Mouse (Mus musculus): ENCODE measurements around the gene Gdf1. TPM values are rescaled to one million over a fixed set of nuclear protein-coding genes. Genes with fewer than 3 reads are reported as not detected.

Gdf1 gene
- total RNA-seq (2015; ENCODE audit: low replicate concordance) (not detected in 2 replicates), total RNA-seq (2017; ENCODE audit: low replicate concordance) (not detected in 2 replicates)

DNA sequence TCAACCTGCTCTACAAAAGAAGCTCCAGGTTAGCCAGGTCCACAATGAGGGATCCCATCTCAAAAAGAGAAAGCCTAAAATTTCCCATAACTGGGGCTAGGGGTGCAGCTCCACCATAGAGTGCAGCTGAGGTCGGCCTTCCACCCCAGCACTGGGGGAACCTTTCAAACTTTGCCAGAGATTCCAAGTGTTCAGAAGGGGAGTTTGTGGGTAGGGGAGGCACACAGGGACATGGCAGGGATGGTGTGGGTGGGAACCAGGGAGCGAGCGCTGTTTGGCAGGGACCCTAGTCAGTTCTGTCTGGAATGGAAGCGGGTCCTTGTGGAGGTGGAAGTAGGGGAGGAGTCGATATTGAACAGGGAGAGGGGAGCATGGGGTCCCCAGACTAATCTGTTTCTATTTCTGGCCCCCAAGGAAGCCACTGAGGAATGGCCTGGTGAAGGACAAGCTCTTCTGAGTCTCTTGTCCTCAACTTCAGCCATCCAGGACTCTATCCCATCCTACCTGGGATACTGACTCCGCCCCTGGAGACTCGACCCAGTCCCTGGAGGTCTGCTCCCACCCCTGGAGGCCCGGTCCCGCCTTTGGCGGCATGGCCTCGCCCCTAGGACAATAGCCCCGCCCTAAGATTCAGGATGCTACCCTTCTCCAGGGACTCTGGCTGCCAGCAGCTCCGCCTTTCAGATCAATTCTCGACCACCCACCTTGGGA, at the start of gene Gdf1:
Gene Gdf1, plus strand, starts transcription at position 694 of the 711 bp plus-strand sequence.
- ATAC-seq (replicated peaks; ENCODE audit: low FRiP score, poor library complexity, severe bottlenecking), result no peak

DNA sequence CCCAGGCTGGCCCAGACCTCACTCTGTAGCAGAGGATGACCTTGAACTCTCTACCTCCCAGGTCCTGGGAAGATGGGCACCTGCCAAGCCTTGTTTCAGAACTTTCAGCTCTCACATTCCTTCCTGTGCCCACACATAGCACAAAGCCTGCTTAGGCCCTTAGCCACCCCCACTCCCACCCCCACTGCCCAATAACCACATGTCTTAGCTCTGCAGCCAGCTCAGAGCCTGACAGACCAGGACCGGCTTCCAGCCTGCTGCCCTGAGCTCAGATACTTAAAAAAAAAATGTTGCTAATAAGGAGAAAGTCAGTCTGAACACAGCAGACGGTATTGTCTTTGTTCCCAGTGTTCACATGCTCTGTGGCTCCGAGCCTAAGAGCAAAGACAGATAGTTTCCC, 48.6 kb upstream of the Gdf1 start:
- no peak for ATAC-seq (replicated peaks; ENCODE audit: low FRiP score, poor library complexity, severe bottlenecking)

DNA sequence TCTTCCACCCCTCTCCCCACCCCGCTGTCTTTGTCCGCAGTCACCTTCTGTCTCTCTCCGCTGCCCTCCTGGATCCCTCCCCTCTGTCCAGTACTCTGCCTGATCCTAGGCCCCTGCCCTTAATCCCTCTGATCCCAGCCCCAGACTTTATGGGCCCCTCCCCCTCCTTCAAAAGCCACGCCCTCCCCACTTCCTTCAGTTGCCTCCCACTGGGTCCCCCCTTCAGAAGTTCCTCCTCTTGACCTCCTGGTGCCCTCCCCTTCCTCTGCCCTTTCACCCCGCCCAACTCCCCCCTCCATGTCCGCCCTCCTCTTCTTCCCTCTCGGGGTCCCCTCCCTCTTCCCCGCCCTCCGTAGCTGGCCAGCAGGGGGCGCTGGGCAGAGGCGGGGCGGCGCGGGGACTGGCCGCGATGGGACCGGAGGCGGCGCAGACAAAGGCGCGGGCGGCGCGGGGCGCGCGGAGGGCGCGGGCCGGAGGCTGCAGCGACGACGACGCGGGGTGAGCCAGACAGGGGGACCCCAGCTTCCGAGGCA, 46.9 kb upstream of the Gdf1 start, which contains the start of gene Homer3:
Gene Homer3, plus strand, starts transcription at position 225 of the 533 bp plus-strand sequence.
- 0 out of 2 replicates have a peak, but pooled peaks have one; percentile 31 for ATAC-seq (replicated peaks; ENCODE audit: low FRiP score, poor library complexity, severe bottlenecking)

- 0 out of 2 replicates have a peak, but pooled peaks have one; percentile 10 for ATAC-seq (replicated peaks; ENCODE audit: low FRiP score, poor library complexity, severe bottlenecking)
Observed at GRCm38 (mm10) chr8:70283136-70284077, 46.2 kb upstream of the Gdf1 start.

- no peak for ATAC-seq (replicated peaks; ENCODE audit: low FRiP score, poor library complexity, severe bottlenecking)
Observed at GRCm38 (mm10) chr8:70284421-70284820, 45.2 kb upstream of the Gdf1 start.

- no peak for ATAC-seq (replicated peaks; ENCODE audit: low FRiP score, poor library complexity, severe bottlenecking)
Observed at GRCm38 (mm10) chr8:70285304-70285703, 44.3 kb upstream of the Gdf1 start.

- no peak for ATAC-seq (replicated peaks; ENCODE audit: low FRiP score, poor library complexity, severe bottlenecking)
Observed at GRCm38 (mm10) chr8:70286737-70287136, 42.9 kb upstream of the Gdf1 start.

- no peak for ATAC-seq (replicated peaks; ENCODE audit: low FRiP score, poor library complexity, severe bottlenecking)
Observed at GRCm38 (mm10) chr8:70293988-70294405, 35.6 kb upstream of the Gdf1 start.

DNA sequence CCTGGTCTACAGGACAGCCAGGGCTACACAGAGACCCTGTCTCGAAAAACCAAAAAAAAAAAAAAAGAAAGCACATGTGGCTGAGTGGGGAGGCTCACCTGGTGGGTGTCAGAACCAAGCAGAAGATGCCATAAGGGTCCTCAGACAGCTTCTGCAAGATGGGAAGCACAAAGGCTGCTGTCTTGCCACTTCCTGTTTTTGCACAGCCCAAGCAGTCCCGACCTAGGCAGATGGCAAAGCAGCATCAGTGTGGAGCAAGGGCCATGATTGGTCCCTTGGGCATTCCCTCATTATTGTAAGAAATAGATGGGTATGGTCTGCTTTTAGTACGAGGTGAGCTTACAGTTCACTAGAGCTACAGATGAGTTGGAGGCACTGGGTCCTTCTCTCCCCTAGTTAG, 28.7 kb upstream of the Gdf1 start:
- ATAC-seq (replicated peaks; ENCODE audit: low FRiP score, poor library complexity, severe bottlenecking), result no peak

GRCm38 (mm10) chr8:70302358-70302890, 27.2 kb upstream of the Gdf1 start, which contains the start of the genes Ddx49 and Cope:
TSS of gene Ddx49 (minus strand) at chr8:70302489.
TSS of gene Cope (plus strand) at chr8:70302518.
- ATAC-seq (replicated peaks; ENCODE audit: low FRiP score, poor library complexity, severe bottlenecking), result peak; percentile 93

- ATAC-seq (replicated peaks; ENCODE audit: low FRiP score, poor library complexity, severe bottlenecking), result no peak; the same call in 1 of the 2 replicates
Observed at GRCm38 (mm10) chr8:70302901-70303300, 26.7 kb upstream of the Gdf1 start.

DNA sequence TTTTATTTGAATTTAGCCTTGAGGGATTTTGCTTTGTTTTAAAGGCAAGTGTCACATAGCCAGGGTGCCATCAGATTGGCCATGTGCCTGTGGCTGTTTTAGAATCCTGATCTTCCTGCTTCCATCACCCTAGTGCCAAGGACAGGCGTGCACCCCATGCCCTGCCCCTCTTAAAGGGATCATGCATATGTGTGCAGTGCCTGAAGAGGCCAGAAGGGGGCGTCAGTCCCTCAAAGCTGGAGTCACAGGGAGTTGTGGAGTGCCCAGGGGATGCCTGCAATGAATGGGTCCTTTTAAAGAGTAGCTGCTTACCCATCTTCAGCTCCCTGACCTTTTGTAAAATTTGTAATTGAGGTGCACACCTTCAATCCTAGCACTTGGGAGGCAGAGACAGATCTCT, 20.3 kb upstream of the Gdf1 start:
- no peak for ATAC-seq (replicated peaks; ENCODE audit: low FRiP score, poor library complexity, severe bottlenecking)

- no peak for ATAC-seq (replicated peaks; ENCODE audit: low FRiP score, poor library complexity, severe bottlenecking)
Observed at GRCm38 (mm10) chr8:70313399-70313798, 16.2 kb upstream of the Gdf1 start.

GRCm38 (mm10) chr8:70315624-70316510, 13.8 kb upstream of the Gdf1 start, which contains the start of gene Cers1:
TSS of gene Cers1 (plus strand) at chr8:70315775.
- no peak for ATAC-seq (replicated peaks; ENCODE audit: low FRiP score, poor library complexity, severe bottlenecking)

- ATAC-seq (replicated peaks; ENCODE audit: low FRiP score, poor library complexity, severe bottlenecking), result no peak
Observed at GRCm38 (mm10) chr8:70316511-70317504, 12.8 kb upstream of the Gdf1 start.

DNA sequence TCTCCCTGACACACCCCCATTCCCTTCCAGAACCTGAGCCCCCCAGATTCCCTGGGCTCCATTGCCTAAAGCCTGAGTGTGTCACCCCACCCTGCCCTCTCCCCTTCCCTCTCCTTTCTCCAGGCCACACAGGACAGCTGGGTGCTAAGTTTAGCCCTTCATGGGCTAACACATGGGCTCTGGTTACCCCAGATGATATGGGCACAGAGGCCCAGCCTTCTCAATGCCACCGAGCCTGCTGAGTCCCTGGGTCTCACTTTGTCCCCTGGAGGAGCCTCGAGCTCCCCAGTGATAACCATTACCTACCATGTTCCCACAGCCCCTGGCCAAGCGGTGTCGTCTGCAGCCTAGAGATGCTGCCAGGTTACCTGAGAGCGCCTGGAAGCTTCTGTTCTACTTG, 11.7 kb upstream of the Gdf1 start:
- ATAC-seq (replicated peaks; ENCODE audit: low FRiP score, poor library complexity, severe bottlenecking), result no peak

- no peak for ATAC-seq (replicated peaks; ENCODE audit: low FRiP score, poor library complexity, severe bottlenecking)
Observed at GRCm38 (mm10) chr8:70323716-70324115, 5.9 kb upstream of the Gdf1 start.

GRCm38 (mm10) chr8:70327512-70327911, 2.1 kb upstream of the Gdf1 start:
- ATAC-seq (replicated peaks; ENCODE audit: low FRiP score, poor library complexity, severe bottlenecking), result peak; percentile 87

Data from erythroblast, adult 5-6 weeks (primary cell).